Mouse (Mus musculus): ENCODE measurements around the gene Dync1i1. TPM values are rescaled to one million over a fixed set of nuclear protein-coding genes. Genes with fewer than 3 reads are reported as not detected.
A peak's percentile ranks its signal among the peaks of the same experiment; 100 is the strongest.

Dync1i1 gene
- polyA plus RNA-seq, 1 experiment from 2014 or later = 0.79 TPM

DNA sequence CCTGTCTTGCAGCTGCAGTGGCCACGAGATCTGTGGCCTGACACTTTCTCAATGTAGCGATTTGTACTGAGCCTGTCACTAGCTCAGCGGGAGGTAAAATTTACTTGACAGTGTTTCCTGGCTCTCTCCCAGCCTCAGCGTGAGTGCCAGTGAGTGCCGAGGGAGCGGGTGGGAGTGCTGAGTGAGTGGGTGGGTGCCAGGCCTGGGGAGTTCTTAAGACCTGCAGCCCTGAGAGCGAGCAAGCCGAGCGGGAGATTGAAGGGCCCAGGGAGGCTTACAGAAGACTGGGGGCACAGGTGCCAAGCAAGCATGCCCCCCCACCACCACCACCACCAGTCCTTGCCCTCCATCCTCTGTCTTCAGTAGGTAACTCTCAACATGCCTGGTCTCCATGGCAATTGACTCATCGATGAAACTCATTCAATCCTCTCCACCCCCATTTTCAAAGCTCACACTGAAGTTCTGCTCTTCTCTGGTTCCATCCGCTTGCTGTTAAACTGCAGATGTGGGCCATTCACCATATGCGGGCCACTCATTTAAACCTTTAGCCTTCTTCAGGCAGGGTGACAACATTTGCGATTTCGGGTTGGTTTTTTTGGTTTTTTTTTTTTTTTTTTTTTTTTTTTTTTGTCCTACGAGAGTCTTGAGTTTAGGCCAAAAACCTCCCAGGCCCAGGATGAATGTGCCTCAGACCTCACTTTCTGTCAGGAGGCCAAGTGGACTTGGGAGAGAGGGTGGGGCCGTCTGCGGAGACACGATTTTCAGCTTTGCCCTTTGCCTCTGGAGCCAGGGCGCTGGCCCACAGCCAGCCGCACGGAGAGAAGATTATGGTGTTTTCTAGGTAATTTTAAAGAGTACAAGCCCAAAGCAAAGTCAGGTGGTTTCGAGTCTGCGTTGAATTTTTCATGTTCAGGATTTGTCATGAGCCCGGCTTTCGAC, 266.6 kb downstream of the Dync1i1 start:
- Histone ChIP-seq H3K27ac (ENCODE audit: low read length) (0 out of 2 replicates have a peak overlapping the region, but pooled peaks have one; percentile 12), H3K27me3 (ENCODE audit: control insufficient read depth, insufficient read depth, low read length) (no peaks in the 10 kb centered on the region), H3K36me3 (ENCODE audit: control insufficient read depth, insufficient read depth, low read length) (no peaks in the 10 kb centered on the region), H3K4me3 (replicated peaks; ENCODE audit: low read length) (peak overlapping the region; percentile 3; the same call in 1 of the 2 replicates), H3K4me1 (ENCODE audit: control insufficient read depth, insufficient read depth, low read length) (peaks cover 11% of the 10 kb centered on the region), H3K9ac (ENCODE audit: low read length) (no peak overlapping the region), H3K4me2 (ENCODE audit: low read depth, low read length) (peak overlapping the region; percentile 36), H3K9me3 (replicated peaks; ENCODE audit: control insufficient read depth, low read length) (no peaks in the 10 kb centered on the region)
- WGBS = 38% methylated on average over 25 of the region's 25 CpGs
- peak; percentile 40; the same call in 1 of the 2 replicates for ATAC-seq (ENCODE audit: insufficient read depth, low FRiP score)

DNA sequence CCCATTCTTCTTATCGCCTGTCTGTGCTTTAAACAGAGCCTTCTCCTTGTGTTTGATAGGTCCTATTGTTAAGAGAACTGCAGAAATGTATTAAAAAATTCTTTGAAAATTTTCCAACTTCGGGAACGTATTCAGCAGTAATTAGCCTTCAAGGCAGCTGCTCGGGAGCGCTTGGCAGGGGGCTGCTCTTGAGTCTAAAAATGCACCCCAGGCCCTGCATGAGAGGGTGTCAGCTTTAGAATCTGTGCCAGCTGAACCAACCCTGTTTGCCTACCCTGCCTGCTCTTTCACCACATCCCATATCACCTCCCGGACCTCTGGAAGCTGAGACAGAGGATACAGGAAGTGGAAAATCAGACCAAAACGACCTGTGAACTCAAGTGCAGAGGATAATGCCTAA, 267.6 kb downstream of the Dync1i1 start:
- 47% methylated on average over 7 of the region's 7 CpGs for whole genome bisulfite sequencing
- no peak overlapping the region for H3K9ac ChIP-seq (ENCODE audit: low read length)

DNA sequence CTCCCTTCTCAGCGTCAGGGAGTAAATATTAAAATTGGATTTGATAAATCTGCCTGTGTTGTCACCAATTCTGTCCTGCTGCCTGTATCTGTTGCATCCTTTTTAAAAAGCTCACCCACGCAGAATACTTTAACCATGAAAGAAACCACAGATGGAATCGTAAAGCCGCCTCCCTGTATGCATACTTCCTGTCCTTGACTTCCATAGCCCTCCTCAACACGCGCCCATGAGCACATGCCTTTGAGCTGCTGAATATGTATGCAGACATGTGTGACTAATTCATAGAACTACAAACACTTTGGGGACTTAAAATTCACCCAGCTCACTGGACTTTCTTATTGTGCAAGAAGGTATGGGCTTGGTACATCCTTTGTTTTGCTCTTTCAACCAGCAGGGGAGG, 272.1 kb downstream of the Dync1i1 start:
- 70% methylated on average over 6 of the region's 6 CpGs for WGBS
- Histone ChIP-seq H3K36me3 (ENCODE audit: control insufficient read depth, insufficient read depth, low read length) (no peaks in the 10 kb centered on the region), H3K4me2 (ENCODE audit: low read depth, low read length) (no peak overlapping the region), H3K4me1 (ENCODE audit: control insufficient read depth, insufficient read depth, low read length) (peaks cover 2% of the 10 kb centered on the region), H3K27me3 (ENCODE audit: control insufficient read depth, insufficient read depth, low read length) (no peaks in the 10 kb centered on the region), H3K9ac (ENCODE audit: low read length) (no peak overlapping the region), H3K4me3 (replicated peaks; ENCODE audit: low read length) (no peak overlapping the region), H3K9me3 (replicated peaks; ENCODE audit: control insufficient read depth, low read length) (no peaks in the 10 kb centered on the region), H3K27ac (ENCODE audit: low read length) (no peak overlapping the region)
- no peak for ATAC-seq (ENCODE audit: insufficient read depth, low FRiP score)

More for the DNA sequence above, 267.6 kb downstream of the Dync1i1 start:
- peaks cover 11% of the 10 kb centered on the region for H3K4me1 ChIP-seq (ENCODE audit: control insufficient read depth, insufficient read depth, low read length)
- H3K9me3 ChIP-seq (replicated peaks; ENCODE audit: control insufficient read depth, low read length) = no peaks in the 10 kb centered on the region
- no peak overlapping the region for H3K4me3 ChIP-seq (replicated peaks; ENCODE audit: low read length)
- H3K27ac ChIP-seq (ENCODE audit: low read length) = no peak overlapping the region
- no peak overlapping the region for H3K4me2 ChIP-seq (ENCODE audit: low read depth, low read length)
- no peaks in the 10 kb centered on the region for H3K27me3 ChIP-seq (ENCODE audit: control insufficient read depth, insufficient read depth, low read length)
- no peak for ATAC-seq (ENCODE audit: insufficient read depth, low FRiP score)
- no peaks in the 10 kb centered on the region for H3K36me3 ChIP-seq (ENCODE audit: control insufficient read depth, insufficient read depth, low read length)

DNA sequence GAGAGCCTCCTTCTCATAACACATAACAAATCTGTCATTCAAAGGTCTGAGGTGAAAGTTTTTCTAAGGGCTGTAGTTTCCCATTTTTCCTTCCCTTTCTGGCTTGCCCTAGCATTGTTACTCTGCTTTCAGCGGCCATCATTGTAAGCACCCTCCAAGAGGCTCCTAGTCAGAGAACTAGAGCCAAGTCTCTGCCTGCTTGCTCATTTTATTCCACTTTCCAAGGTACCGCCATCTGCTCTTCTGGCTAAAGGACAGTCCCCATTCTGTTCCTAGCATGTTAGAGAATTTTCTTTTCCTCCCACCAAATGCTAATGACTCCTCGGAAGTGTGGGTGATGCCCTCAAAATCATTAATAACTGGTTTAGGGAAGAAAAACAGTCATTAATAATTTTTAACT, 276.6 kb downstream of the Dync1i1 start:
- Histone ChIP-seq H3K4me1 (ENCODE audit: control insufficient read depth, insufficient read depth, low read length) (no peaks in the 10 kb centered on the region), H3K27ac (ENCODE audit: low read length) (no peak overlapping the region), H3K9ac (ENCODE audit: low read length) (no peak overlapping the region), H3K4me3 (replicated peaks; ENCODE audit: low read length) (no peak overlapping the region), H3K9me3 (replicated peaks; ENCODE audit: control insufficient read depth, low read length) (no peaks in the 10 kb centered on the region), H3K27me3 (ENCODE audit: control insufficient read depth, insufficient read depth, low read length) (no peaks in the 10 kb centered on the region), H3K36me3 (ENCODE audit: control insufficient read depth, insufficient read depth, low read length) (no peaks in the 10 kb centered on the region), H3K4me2 (ENCODE audit: low read depth, low read length) (no peak overlapping the region)
- ATAC-seq (ENCODE audit: insufficient read depth, low FRiP score) = no peak
- WGBS = 70% methylated on average over 3 of the region's 3 CpGs

GRCm38 (mm10) chr6:6004756-6005485, 279.5 kb downstream of the Dync1i1 start:
- H3K9me3 ChIP-seq (replicated peaks; ENCODE audit: control insufficient read depth, low read length) = no peaks in the 10 kb centered on the region
- H3K4me2 ChIP-seq (ENCODE audit: low read depth, low read length) = peak overlapping the region; percentile 17; the same call in 1 of the 2 replicates
- 49% methylated on average over 12 of the region's 12 CpGs for WGBS
- H3K4me1 ChIP-seq (ENCODE audit: control insufficient read depth, insufficient read depth, low read length) = no peaks in the 10 kb centered on the region
- ATAC-seq (ENCODE audit: insufficient read depth, low FRiP score) = no peak
- no peaks in the 10 kb centered on the region for H3K36me3 ChIP-seq (ENCODE audit: control insufficient read depth, insufficient read depth, low read length)
- no peak overlapping the region for H3K27ac ChIP-seq (ENCODE audit: low read length)
- 0 out of 2 replicates have a peak overlapping the region, but pooled peaks have one; percentile 31 for H3K9ac ChIP-seq (ENCODE audit: low read length)
- H3K4me3 ChIP-seq (replicated peaks; ENCODE audit: low read length) = peak overlapping the region; percentile 10
- no peaks in the 10 kb centered on the region for H3K27me3 ChIP-seq (ENCODE audit: control insufficient read depth, insufficient read depth, low read length)

DNA sequence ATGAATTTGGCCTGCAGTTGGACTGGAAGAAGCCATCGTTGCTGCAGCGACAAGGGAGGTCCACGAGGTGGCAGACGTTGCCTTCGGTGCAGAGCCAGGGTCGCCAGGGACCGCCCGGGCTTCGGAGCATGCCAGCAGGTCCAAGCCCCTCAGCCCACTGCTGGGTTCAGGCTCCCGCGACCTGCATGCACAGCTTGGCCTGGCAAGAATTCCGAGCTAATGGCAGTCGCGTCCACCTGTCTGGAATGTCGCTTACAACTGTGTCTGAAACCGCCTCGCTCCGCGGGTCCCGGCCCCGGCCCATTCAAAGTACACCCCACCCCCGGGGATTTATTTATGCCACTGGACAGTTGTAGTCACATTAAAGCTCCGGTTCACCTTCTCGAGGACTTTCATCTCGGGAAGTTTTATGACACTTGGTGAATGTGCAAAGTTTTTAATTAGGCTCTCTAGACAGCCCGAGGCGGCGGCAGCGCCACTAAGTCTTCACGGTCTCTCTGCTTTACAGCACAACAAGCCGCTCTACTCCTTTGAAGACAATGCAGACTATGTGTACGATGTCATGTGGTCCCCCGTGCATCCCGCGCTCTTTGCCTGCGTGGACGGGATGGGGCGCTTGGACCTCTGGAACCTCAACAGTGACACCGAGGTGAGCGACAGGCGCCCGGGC, 280.5 kb downstream of the Dync1i1 start:
- Histone ChIP-seq H3K36me3 (ENCODE audit: control insufficient read depth, insufficient read depth, low read length) (no peaks in the 10 kb centered on the region), H3K4me1 (ENCODE audit: control insufficient read depth, insufficient read depth, low read length) (no peaks in the 10 kb centered on the region), H3K27me3 (ENCODE audit: control insufficient read depth, insufficient read depth, low read length) (no peaks in the 10 kb centered on the region), H3K4me2 (ENCODE audit: low read depth, low read length) (peak overlapping the region; percentile 80), H3K9ac (ENCODE audit: low read length) (peak overlapping the region; percentile 64), H3K27ac (ENCODE audit: low read length) (no peak overlapping the region), H3K9me3 (replicated peaks; ENCODE audit: control insufficient read depth, low read length) (no peaks in the 10 kb centered on the region), H3K4me3 (replicated peaks; ENCODE audit: low read length) (peak overlapping the region; percentile 58)
- peak; percentile 86 for ATAC-seq (ENCODE audit: insufficient read depth, low FRiP score)
- 6% methylated on average over 42 of the region's 42 CpGs for WGBS

DNA sequence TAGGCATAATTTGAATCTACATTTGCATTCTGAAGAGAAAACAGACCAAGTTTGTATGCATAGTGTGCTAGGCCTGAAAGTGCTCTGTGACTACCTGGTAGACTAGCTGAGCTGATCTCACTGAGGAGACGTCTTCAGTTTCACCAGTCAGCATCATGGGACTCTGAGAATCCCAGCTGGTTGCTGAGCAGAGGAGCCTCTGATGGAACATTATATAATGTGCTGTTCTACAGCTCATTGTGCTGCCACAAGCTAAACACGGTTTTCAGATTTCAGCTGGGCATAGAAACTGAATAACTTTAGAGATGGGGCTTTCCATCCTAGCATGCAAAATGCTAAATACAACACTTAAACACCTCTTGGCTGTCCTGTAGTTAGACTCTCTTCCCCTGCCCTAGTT, 285.9 kb downstream of the Dync1i1 start:
- H3K4me1 ChIP-seq (ENCODE audit: control insufficient read depth, insufficient read depth, low read length) = no peaks in the 10 kb centered on the region
- H3K36me3 ChIP-seq (ENCODE audit: control insufficient read depth, insufficient read depth, low read length) = no peaks in the 10 kb centered on the region
- H3K27ac ChIP-seq (ENCODE audit: low read length) = no peak overlapping the region
- no peak overlapping the region for H3K4me3 ChIP-seq (replicated peaks; ENCODE audit: low read length)
- no peaks in the 10 kb centered on the region for H3K27me3 ChIP-seq (ENCODE audit: control insufficient read depth, insufficient read depth, low read length)
- H3K4me2 ChIP-seq (ENCODE audit: low read depth, low read length) = no peak overlapping the region
- WGBS = 73% methylated on average over 2 of the region's 2 CpGs
- no peak overlapping the region for H3K9ac ChIP-seq (ENCODE audit: low read length)
- ATAC-seq (ENCODE audit: insufficient read depth, low FRiP score) = no peak
- no peaks in the 10 kb centered on the region for H3K9me3 ChIP-seq (replicated peaks; ENCODE audit: control insufficient read depth, low read length)

GRCm38 (mm10) chr6:6015616-6016015, 290.2 kb downstream of the Dync1i1 start:
- 51% methylated on average over 15 of the region's 15 CpGs for WGBS
- Histone ChIP-seq H3K27me3 (ENCODE audit: control insufficient read depth, insufficient read depth, low read length) (no peaks in the 10 kb centered on the region), H3K4me3 (replicated peaks; ENCODE audit: low read length) (no peak overlapping the region), H3K9me3 (replicated peaks; ENCODE audit: control insufficient read depth, low read length) (no peaks in the 10 kb centered on the region), H3K9ac (ENCODE audit: low read length) (no peak overlapping the region), H3K36me3 (ENCODE audit: control insufficient read depth, insufficient read depth, low read length) (no peaks in the 10 kb centered on the region), H3K27ac (ENCODE audit: low read length) (no peak overlapping the region), H3K4me1 (ENCODE audit: control insufficient read depth, insufficient read depth, low read length) (no peaks in the 10 kb centered on the region), H3K4me2 (ENCODE audit: low read depth, low read length) (no peak overlapping the region)
- ATAC-seq (ENCODE audit: insufficient read depth, low FRiP score) = no peak
